Mouse (Mus musculus): ENCODE data around the gene Pirb.

- TF ChIP-seq CTCF (IDR thresholded peaks at IDR 0.05; ENCODE audit: control insufficient read depth, insufficient read depth, insufficient replicate concordance, low read depth, low read length) (no peak), POLR2A (IDR thresholded peaks at IDR 0.05; ENCODE audit: control insufficient read depth, low read depth, low read length) (no peak)
Measured at GRCm38 (mm10) chr7:3715249-3715648, 4.9 kb downstream of the Pirb start.
